Mouse (Mus musculus) regulatory T cell (primary cell): Measurements from ENCODE around the gene Nav2.

Experiments used
- in situ Hi-C: fragments of 300-600 bp; cut with MboI, MseI; formaldehyde crosslinking; loops from one replicate; pipeline ENCODE4 v1.15.1; 2025; ENCODE audit warnings: high pct_unique_total_duplicates

The Nav2 gene

GRCm38 (mm10) chr7:49639864-49640708 lies 731.6 kb downstream of the Nav2 start:
- in situ Hi-C loops, result no loop called here

- in situ Hi-C loops, result no loop called here
Observed at GRCm38 (mm10) chr7:49640709-49641305, 732.3 kb downstream of the Nav2 start.
